Mouse (Mus musculus) C2C12 (cell line): Measurements from ENCODE around the gene Cisd1. TPM values are rescaled to one million over a fixed set of nuclear protein-coding genes. Genes with fewer than 3 reads are reported as not detected.

ENCODE experiments used
- H3K27me3 ChIP-seq: one replicate; pipeline ENCODE4 v1.6.1; 2011; ENCODE audit not compliant: control insufficient read depth, insufficient read depth, insufficient read length
- H3K36me3 ChIP-seq: one replicate; pipeline ENCODE4 v1.6.1; 2011; ENCODE audit not compliant: control insufficient read depth, insufficient read depth
- H3K4me3 ChIP-seq: one replicate; pipeline ENCODE4 v1.5.1; 2011; ENCODE audit warnings: mild to moderate bottlenecking, control low read depth; ENCODE audit not compliant: poor library complexity, insufficient read depth, severe bottlenecking
- H3K79me2 ChIP-seq: one replicate; pipeline ENCODE4 v1.6.1; 2011; ENCODE audit not compliant: control insufficient read depth, insufficient read depth
- H3K79me3 ChIP-seq: one replicate; pipeline ENCODE4 v1.6.1; 2011; ENCODE audit warnings: low read depth, control low read depth
- H3ac ChIP-seq: one replicate; pipeline ENCODE3; 2011; ENCODE audit warnings: low read depth; ENCODE audit not compliant: control insufficient read depth, insufficient read length
- CEBPB ChIP-seq: IDR thresholded peaks from one replicate; pipeline ENCODE4 v1.6.1; 2011; ENCODE audit warnings: low read depth, mild to moderate bottlenecking, control low read depth, moderate library complexity
- CTCF ChIP-seq: IDR thresholded peaks from one replicate; pipeline ENCODE4 v1.5.1; 2011; ENCODE audit not compliant: control insufficient read depth, insufficient read depth, insufficient read length
- FOSL1 ChIP-seq: IDR thresholded peaks from one replicate; pipeline ENCODE4 v1.8.0; 2011; ENCODE audit warnings: mild to moderate bottlenecking, low read length; ENCODE audit not compliant: poor library complexity, insufficient read depth, severe bottlenecking
- MAX ChIP-seq: IDR thresholded peaks from one replicate; pipeline ENCODE4 v1.6.1; 2011; ENCODE audit warnings: mild to moderate bottlenecking, control low read depth
- MYOD1 ChIP-seq: IDR thresholded peaks from one replicate; pipeline ENCODE4 v1.6.1; 2011; ENCODE audit warnings: low read depth; ENCODE audit not compliant: control insufficient read depth, insufficient read length
- MYOG ChIP-seq: IDR thresholded peaks from one replicate; pipeline ENCODE4 v1.6.1; 2011; ENCODE audit not compliant: control insufficient read depth, insufficient read length; ENCODE audit errors: extremely low read depth
- USF1 ChIP-seq: IDR thresholded peaks from one replicate; pipeline ENCODE4 v1.6.1; 2011; ENCODE audit warnings: low read depth, mild to moderate bottlenecking, control low read depth, moderate library complexity
- polyA plus RNA-seq: library from polyadenylated mRNA; unstranded; fragments of >200 nt; fragmentation: generic; extraction: Trizol; gene quantifications from one replicate; pipeline ENCODE4 v1.2.1, GENCODE M21; 2012; ENCODE audit warnings: missing spikeins

The Cisd1 gene
- polyA plus RNA-seq, 1 experiment, result 132 TPM

DNA sequence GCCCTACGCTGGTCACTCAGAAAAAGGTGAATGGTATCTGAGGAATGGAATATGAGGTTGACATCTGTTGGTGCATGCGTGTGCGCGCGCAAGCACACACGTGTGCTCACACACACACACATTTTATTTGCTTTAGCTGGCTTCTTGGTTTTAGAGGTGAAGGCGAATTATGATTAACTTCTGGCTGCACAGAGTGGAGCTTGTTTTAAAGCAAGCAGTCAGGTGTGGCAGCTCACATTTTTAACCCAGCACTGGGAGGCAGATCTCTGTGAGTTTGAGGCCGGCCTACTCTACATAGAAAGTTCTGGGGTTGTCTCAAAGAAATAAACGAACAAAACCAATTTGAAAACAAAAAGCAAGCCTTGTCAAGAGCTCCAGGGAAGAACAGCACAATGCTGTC lies 3.5 kb downstream of the Cisd1 start:
- Histone ChIP-seq H3K4me3 (no peak overlapping the region), H3ac (no peak overlapping the region), H3K36me3 (peaks cover 9% of the 10 kb centered on the region), H3K27me3 (no peaks in the 10 kb centered on the region), H3K79me2 (peaks cover 80% of the 10 kb centered on the region), H3K79me3 (peaks cover 58% of the 10 kb centered on the region)
- TF ChIP-seq MYOD1 (no peak), FOSL1 (no peak)

- peaks cover 80% of the 10 kb centered on the region for H3K79me2 ChIP-seq
- no peak for TF ChIP-seq CTCF
- no peak for TF ChIP-seq MAX
- peaks cover 58% of the 10 kb centered on the region for H3K79me3 ChIP-seq
- H3K36me3 ChIP-seq, result peaks cover 20% of the 10 kb centered on the region
- H3K4me3 ChIP-seq, result no peak overlapping the region
- H3ac ChIP-seq, result no peak overlapping the region
- no peaks in the 10 kb centered on the region for H3K27me3 ChIP-seq
These were observed 4.6 kb downstream of the Cisd1 start for GRCm38 (mm10) chr10:71340195-71340594.

DNA sequence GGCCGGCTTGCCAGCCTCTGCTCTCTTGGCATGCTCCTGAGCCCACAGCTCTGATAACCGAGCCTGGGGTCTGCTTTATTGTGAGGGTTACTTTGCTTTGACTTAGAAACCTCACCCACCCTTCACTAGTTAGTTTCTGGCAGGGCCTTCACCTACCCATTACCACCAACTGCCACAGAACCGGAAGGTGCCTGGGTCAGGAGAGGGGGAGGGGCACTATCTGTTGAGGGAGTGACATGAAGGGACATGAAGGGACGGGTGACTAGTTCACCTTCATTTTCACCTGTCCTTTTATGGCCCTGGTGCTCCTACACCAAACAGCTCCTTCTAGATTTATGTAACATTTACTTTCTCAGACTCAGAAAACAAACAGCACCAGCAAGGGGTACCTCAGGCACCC lies 5.3 kb downstream of the Cisd1 start:
- H3ac ChIP-seq, result no peak overlapping the region
- H3K27me3 ChIP-seq, result no peaks in the 10 kb centered on the region
- no peak for TF ChIP-seq CTCF
- TF ChIP-seq MAX, result no peak
- TF ChIP-seq MYOG, result no peak
- no peak for TF ChIP-seq USF1
- TF ChIP-seq CEBPB, result no peak
- no peak for TF ChIP-seq MYOD1
- TF ChIP-seq FOSL1, result no peak
- peaks cover 79% of the 10 kb centered on the region for H3K79me2 ChIP-seq
- peaks cover 58% of the 10 kb centered on the region for H3K79me3 ChIP-seq
- H3K4me3 ChIP-seq, result no peak overlapping the region
- H3K36me3 ChIP-seq, result peaks cover 26% of the 10 kb centered on the region

- H3K79me2 ChIP-seq, result peaks cover 68% of the 10 kb centered on the region
- peaks cover 48% of the 10 kb centered on the region for H3K79me3 ChIP-seq
- H3K4me3 ChIP-seq, result no peak overlapping the region
- TF ChIP-seq FOSL1, result no peak
- TF ChIP-seq MYOD1, result no peak
- no peak for TF ChIP-seq USF1
- TF ChIP-seq CTCF, result no peak
- no peak for TF ChIP-seq CEBPB
- TF ChIP-seq MYOG, result no peak
- TF ChIP-seq MAX, result no peak
- peaks cover 35% of the 10 kb centered on the region for H3K36me3 ChIP-seq
- H3ac ChIP-seq, result no peak overlapping the region
- H3K27me3 ChIP-seq, result no peaks in the 10 kb centered on the region
These were observed 6.4 kb downstream of the Cisd1 start for GRCm38 (mm10) chr10:71338156-71338905.

DNA sequence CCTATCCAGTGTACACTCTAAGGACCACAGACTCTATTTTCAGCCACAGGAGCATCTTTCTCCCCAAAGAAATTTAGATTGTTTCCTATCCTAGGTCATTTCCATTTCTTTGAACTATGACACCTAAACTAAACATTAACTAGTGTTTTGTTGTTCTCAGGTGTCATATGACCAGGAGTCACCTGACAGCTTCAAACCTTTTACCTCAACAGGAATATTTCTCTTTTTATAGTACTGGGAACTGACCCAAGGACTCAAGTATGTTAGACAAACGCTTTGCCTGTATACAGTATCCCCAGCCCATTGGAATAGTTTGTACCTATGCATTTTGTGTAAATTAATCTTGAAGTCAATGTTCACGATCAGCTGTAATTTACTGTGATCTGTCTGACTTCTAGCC lies 7.0 kb downstream of the Cisd1 start:
- TF ChIP-seq USF1 (no peak), FOSL1 (no peak), MYOD1 (no peak), MAX (no peak), CEBPB (no peak), MYOG (no peak), CTCF (no peak)
- Histone ChIP-seq H3K27me3 (no peaks in the 10 kb centered on the region), H3K36me3 (peaks cover 38% of the 10 kb centered on the region), H3K79me2 (peaks cover 62% of the 10 kb centered on the region), H3K4me3 (no peak overlapping the region), H3K79me3 (peaks cover 43% of the 10 kb centered on the region), H3ac (no peak overlapping the region)

GRCm38 (mm10) chr10:71332859-71333258 lies 11.9 kb downstream of the Cisd1 start:
- Histone ChIP-seq H3K36me3 (peaks cover 69% of the 10 kb centered on the region), H3K4me3 (no peak overlapping the region), H3ac (no peak overlapping the region), H3K79me3 (peaks cover 7% of the 10 kb centered on the region), H3K79me2 (peaks cover 13% of the 10 kb centered on the region), H3K27me3 (no peaks in the 10 kb centered on the region)
- TF ChIP-seq MAX (no peak), FOSL1 (no peak), MYOG (no peak), CEBPB (no peak), CTCF (no peak), MYOD1 (no peak), USF1 (no peak)
